Mouse (Mus musculus): ENCODE results near the gene Dcbld1.
"Not testable (repeated sequence)": the region's sequence is repeated elsewhere in the genome, so short reads cannot be mapped to it uniquely, and the experiment has no call there.

The Dcbld1 gene

DNA sequence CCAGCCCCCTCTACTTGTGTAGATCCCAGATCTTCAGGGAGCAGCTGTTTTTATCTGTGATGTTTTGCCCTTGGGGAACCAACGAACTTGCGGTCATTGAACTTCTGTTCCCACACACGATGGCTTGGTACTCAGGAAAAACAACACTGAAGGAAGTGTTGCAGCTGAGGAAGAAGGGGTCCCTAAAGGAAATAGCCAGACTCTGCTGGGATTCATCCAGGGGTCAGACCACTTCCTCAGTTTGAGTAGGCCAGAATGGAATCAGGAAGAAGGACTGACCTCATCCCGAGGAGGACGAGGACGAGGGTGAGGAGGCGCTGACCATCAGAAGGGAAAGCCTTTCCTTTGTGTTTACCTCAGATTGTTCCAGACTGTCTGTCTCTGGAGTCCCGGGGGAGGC lies 75.8 kb downstream of the Dcbld1 start:
- DNase-seq: peak; percentile 83

DNA sequence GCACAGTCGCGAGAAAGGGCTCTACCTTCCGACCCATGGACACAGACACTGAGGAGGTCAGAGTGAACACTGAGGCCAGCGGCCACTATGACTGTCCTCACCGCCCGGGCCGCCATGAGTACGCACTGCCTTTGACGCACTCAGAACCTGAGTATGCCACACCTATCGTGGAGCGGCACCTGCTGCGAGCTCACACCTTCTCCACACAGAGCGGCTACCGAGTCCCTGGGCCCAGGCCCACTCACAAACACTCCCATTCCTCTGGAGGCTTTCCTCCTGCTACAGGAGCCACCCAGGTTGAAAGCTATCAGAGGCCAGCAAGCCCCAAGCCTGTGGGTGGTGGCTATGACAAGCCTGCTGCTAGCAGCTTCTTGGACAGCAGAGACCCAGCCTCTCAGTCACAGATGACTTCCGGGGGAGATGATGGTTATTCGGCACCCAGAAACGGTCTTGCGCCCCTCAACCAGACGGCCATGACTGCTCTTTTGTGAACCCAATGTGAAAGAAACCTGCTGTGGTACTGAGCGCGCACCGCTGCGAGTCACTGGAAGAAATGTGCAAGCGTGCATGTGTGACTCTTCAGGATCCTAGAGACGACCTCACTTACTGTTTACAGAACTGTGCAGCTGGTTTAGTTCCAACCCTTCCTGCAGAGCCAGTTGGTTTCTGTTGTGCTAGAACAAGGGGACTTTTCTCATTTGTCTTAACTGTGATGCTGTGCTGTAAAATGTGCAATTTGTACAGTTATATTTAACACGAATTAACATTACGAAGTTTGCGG lies 86.3 kb downstream of the Dcbld1 start:
- no peak for DNase-seq

DNA sequence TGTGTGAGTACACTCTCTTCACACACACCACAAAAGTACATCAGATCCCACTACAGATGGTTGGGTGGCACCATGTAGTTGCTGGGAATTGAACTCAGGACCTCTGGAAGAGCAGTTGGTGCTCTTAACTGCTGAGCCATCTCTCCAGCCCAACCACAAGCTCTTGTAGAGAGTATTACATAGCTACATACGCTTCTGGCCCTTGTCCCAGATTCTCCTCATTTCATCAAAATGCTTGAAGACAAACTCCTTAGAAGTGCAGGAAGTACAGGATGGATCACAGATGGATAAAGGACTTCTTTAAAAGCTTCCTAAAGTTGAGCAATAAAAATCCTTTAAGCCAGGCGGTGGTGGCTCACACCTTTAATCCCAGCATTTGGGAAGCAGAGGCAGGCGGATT lies 88.5 kb downstream of the Dcbld1 start:
- no peak for DNase-seq

DNA sequence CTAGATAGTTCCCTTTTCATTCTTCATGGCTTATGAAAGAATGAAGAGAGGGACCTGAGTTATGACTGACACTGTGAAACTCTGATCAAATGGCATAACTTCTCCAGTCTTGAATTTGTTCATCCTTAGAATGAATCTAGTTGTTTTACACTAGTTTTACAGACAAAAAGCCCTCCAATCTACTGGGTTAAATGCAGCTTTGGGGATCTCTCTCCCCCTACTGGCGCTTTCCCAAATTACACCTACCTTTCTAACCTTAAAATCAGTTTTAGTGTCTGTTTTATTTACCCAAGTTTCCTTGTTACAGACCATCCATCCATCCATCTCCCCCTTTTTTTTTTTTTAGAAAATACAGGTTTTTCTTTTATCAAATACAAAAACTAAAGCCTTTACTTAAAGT lies 97.6 kb downstream of the Dcbld1 start:
- peak; percentile 71 for DNase-seq

DNA sequence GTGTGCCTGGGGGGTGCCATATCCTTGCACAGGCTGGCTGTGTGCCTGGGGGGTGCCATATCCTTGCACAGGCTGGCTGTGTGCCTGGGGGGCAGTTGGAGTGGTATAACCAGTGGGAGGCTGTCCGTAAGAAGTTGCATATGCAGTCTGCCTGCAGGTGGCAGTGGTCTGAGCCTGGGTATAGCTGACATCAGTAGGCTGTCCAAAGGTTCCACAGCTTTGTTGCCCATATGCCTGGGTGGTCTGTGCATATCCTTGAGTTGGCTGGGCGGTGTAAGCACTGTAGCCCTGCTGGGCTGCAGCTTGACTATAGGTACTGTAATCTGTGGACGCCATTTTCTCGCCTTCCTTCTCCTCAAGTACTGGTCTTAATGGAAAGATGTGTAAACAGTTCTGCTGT lies 109.9 kb downstream of the Dcbld1 start:
- DNase-seq: not testable (repeated sequence)

DNA sequence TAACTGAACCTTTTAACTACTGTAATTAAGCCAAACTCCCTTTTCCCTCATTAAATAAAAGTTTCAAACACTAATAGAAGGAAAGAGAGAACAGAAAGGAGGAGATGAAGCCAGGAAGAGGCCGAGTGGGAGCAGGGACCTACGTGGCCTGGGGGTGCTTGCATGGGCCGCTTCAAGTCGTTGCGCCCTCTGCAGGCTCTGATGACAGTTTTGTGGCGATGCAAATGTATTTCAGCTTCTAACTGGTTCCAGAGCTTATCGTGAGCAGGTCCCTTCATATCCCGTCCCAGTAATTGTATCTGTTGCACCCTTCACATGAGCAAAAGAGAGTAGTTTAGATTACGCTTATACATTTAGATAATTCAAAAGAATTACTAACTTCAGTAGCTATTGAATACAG lies 119.8 kb downstream of the Dcbld1 start:
- peak; percentile 24 for DNase-seq

DNA sequence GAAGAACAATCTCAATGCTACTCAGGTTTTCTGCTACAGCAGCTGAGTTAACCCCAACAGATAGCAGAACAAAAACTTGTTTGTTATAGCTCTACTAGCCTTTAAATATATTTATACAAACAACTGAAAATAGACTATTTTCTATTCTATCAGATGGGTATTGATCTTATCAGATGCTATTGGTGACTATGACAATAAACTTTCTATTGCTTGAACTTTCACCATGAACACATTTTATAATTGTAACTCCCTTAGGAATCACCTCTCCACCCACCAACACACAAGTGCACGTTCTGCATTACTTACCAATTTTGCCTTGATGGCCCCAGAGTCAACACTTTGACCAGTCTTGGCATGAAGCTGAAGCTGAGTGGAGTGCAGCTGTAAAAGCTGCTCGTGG lies 125.0 kb downstream of the Dcbld1 start, which contains the start of gene Gm26741:
Gm26741 (plus strand) TSS at position 301 of the 400 bp plus-strand sequence.
- DNase-seq: no peak

DNA sequence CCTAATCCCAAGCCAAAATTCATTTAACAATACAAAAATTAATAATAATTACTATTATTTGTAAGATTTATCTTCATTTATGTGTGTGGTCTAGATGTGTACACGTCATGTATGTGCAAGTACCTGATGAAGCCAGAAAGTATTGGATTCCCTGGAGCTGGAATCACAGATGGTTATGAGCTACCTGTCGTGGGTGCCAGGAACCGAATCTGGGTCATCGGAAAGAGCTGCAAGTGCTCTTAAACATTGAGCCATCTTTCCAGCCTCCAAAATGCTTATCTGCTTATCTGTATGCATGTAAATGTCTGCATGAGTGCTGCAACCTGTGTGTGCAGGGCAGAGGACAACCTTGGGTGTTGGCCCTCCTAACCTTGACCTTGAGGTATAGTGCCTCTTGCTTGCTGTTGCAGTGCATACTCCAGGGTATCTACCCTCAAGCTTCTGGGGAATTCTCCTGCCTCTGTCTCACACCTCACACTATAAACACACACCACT lies 126.9 kb downstream of the Dcbld1 start:
- no peak for DNase-seq

DNA sequence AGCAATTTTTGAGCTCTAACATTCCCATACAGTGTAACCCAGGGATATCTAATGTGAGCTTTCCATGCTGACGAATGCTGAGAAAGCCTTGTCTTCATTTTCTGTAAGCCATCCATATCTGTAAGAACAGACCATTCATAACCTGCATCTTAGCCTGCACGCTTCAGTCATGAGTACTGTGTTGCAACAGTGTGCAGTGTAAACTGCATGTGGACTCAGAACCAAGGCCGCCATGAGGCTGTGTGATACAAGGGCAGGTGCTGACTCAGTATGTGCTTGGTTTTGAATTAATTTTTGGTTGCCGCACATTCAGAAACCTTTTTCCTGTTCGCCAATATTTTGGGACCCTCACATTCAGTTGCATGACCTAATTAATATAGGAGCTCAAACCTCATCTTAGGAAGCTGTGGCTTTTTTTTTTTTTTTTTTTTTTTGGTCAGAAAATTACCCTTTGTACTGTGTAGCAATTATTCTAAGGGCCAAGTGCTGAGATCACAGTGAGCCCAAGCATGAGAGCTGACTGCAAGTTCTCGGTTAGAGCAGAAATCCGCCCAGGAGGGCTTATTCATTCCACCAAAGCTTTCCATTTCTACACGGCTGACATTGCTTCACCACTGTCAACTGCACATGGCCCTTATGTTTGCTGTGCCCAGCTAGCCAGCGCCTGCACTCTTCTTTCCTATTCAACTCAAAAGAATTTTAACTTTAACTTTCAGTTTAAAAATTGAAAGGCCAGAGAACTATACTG lies 127.6 kb downstream of the Dcbld1 start:
- no peak for DNase-seq

DNA sequence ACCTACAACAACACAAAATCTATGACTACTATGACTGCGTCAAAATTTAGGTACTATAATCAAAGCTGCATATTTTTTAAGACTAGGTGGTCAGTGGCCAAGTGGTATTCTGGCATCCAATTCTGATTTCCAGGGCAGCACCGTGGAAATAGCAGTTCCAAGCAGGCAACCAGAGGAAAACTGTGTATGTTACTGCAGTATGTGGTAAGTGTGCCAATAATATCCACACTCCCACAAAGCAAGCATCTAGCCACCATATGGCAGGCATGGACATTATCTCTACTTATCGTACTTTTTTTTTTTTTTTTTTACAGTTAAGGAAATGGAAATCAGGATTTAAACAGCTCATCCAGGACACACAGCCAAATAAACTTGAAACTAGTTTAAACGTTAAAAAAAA lies 135.0 kb downstream of the Dcbld1 start:
- no peak for DNase-seq
